Mouse (Mus musculus) liver, adult (tissue): ENCODE measurements around the gene Clic4.

ENCODE experiments used
- GATA4 ChIP-seq: IDR thresholded peaks from 2 replicates; pipeline ENCODE4 v1.6.1; 2014; ENCODE audit warnings: mild to moderate bottlenecking, low read length; ENCODE audit not compliant: insufficient replicate concordance

Clic4 gene

DNA sequence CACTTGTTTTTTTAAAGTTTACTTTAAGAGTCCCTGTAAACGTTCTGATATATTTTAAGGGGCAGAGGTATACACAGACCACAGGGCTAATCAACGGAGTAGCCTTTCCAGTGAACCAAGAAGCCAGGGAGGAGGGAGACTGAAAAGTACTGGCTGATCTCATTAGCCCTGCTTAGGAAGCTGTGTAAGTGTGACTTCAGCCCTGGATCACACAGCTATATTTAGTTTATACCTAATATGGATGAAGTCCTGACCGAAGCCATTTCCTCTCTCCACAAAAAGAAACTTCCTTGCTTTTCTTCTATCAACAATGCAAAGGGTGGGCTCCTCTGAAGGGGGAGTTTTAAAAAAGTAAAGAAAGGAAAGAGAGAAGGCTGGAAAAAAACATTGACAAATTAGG is 17.8 kb downstream of the Clic4 start:
- TF ChIP-seq GATA4 = no peak

DNA sequence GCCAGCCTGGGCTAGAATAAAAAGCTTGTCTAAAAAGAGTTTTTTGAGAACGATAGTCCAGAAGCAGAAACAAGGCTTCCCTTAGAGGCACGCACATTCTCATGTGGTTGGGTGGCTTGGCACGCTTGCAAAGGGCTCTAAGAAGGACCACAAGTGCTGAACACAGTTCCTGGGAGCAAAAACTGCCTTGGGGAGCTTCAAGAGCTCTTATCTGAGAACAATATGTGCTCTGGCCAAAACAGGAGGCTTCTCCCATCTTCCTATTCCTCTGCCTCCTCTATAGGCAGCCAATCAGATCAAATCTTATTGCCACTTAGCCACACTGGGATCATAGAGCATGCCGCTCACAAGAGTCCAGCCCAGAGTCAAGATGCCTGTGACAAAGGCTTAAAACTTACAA is 18.3 kb downstream of the Clic4 start:
- peak; percentile 52; the same call in 1 of the 2 replicates for TF ChIP-seq GATA4

DNA sequence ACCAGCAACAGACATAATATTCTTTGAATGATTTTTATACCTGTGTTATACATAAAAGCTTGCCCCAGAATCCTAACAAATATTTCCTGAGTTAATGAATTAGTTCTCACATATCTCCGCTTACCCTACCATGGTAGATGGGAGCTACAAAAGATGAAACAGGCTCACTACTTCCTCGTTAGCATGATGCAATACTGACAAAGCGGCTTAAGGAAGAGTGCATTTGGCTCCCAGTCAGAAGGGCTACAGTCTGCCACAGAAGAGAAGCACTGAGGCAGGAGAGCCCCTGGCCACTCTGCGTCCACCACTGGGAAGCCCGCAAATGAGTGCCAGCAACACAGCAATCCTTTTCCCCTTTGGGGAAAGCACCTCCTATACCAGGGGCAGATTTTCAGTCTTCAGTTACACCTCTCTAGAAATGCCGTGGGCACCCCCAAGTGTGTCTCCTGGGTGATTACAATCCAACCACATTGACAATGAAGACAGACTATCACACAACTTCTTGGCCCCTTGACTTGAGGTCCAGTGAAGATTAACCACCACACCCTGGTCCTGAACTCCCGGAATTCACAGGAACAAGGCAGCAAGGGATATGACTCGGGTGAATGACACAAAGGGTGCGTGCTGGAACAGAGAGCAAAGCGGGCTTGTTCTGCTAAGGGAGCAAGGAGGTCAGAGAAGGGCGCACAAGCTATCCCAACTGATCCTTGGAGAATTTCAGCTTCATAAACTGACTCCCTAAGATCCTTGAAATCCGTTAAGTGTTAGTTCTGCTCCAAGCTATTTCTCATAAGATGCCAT is 19.2 kb downstream of the Clic4 start:
- TF ChIP-seq GATA4 = no peak

DNA sequence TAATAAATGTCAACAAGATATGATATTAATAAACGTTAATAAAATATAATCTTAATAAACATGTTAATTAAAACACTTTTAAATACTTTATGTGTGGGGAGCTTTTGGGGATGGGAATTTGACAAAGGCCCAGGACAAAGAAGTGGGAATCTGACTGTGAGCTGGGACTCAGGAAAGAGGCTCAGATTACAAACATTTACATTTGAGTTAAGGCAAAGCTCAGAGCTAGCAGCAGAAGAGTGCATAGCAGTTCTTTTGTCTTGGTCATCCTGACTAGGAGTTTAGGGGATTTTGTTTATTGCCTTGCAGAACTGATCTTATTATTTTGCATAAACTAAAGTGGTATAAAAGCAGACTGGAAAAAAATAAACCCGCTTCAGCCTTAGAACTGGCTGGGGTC is 20.8 kb downstream of the Clic4 start:
- no peak for TF ChIP-seq GATA4

DNA sequence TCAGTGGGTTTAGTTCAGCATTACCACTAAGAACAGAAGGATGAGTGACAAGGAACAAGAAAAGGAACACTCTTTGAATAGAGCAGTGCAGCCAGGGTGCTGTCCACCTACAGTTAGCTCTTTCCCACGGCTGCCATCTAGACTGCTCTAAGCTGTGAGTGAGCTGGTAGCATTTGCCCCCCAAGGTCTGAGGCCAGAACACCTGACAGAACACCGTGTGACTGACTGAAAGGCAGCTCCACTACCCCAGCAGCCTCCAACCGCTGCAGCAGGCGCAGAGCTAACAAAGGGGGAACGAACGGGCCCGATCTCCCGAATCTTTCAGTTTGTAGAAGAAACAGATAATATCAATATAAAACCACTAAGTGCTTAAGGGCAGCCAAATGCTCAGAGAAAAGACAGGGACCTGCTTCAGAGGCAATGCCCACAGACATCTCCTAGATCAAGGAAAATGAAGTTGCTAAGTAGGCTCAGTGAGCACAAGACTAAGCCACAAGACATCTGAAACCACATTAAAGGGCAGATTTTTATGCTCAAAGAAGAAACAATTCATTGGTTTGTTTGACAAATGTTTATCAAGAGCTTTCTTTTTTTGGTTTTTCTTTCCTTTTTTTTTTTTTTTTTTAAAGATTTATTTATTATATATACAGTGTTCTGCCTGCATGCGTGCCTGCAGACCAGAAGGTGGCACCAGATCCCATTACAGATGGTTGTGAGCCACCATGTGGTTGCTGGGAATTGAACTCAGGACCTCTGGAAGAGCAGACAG is 24.2 kb downstream of the Clic4 start:
- TF ChIP-seq GATA4 = no peak

DNA sequence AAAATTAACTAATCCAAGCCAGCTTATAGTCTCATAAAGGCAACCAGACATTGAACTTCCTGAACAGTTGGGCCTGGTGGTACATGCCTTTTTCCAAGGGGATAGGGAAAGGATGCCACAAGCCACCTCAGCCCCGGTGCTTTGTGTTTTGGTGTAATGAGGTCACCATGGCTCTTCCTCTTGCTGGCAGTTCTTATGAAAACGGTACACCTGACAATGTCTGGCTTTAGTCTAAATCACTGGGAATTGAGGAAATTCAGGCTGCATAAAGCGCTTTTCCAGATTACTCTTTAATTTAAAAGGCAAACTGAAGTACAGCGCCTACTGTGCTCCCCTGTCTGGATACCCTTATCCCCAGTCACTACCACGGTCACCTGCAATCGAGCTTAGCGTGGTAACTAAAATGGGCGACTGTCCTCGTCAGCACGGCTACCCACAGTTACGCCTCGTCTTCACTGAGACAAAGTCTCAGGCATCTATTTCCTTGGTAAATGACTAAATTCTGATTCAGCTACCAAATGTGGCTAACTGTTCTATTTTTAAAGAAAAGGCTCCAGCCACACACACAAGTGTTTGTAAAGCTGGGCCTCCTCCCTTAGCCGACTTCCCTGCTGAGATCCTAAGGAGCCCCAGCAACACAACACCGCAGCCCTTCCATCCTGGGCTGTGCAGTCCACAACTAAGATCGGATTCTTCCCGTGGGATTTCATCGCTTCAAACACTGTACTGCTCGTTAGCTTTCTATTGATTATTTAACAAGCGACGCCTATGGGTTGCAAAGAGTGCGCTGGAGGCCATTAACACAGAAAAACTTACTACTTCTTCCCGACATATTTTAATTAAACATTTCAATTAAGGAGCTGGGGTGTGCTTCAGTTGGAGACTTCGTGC is 25.5 kb downstream of the Clic4 start:
- TF ChIP-seq GATA4 = no peak

DNA sequence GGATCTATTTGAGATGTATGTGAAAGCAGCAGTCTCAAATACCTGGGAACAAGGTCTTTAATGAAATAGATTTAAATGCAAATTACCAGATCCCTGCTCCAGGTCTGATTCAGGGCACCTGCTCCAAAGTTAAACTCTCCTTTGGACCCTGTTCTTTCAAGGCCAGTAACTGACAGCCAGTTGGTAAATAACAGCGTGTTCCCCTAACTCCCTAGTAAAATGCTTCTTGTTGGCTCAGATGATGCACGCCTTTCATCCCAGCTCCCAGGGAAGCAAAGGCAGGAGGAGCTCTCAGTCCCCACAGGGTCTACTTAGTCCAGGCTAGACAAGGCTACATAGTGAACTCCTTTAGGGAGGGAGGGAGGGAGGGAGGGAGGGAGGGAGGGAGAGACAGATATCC is 26.2 kb downstream of the Clic4 start:
- TF ChIP-seq GATA4 = no peak

DNA sequence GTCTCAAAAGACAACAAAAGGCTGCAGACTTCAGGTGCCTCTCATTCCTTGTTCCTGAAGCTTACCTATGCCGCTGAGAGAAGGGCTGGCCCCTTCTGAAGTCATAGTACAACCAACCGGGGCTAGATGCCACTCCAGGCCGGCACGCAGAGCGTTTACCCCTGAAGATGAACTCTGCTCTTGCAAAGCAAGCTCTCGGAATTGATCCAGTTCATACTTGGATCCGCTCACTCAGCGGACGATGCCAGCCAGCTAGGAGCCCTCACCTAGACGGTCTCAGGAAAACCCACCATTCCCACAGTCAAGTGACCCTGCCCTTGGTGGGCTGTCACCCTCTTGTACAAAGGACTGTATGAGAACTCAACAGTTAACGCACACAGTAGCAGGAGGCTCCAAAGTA is 26.8 kb downstream of the Clic4 start:
- no peak for TF ChIP-seq GATA4

DNA sequence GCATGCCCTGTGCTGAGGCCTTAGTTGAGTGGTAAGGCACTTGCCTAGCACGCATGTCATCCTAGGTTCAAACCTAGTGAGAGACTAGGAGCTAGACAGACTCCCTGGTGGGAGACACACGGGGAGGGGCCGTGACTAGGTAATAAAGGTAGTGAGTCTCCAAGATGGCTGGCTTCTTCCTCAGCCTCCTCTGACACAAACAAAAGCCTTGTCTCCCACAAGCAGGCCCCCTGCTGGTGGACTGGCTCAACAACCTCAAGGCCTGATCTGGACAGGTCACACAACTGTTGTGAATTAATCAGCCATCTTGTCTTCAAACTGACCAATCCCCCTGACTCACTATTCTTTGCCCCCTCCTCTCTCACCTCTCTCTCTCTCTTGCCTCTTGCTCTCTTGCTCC is 28.3 kb downstream of the Clic4 start:
- TF ChIP-seq GATA4 = no peak

DNA sequence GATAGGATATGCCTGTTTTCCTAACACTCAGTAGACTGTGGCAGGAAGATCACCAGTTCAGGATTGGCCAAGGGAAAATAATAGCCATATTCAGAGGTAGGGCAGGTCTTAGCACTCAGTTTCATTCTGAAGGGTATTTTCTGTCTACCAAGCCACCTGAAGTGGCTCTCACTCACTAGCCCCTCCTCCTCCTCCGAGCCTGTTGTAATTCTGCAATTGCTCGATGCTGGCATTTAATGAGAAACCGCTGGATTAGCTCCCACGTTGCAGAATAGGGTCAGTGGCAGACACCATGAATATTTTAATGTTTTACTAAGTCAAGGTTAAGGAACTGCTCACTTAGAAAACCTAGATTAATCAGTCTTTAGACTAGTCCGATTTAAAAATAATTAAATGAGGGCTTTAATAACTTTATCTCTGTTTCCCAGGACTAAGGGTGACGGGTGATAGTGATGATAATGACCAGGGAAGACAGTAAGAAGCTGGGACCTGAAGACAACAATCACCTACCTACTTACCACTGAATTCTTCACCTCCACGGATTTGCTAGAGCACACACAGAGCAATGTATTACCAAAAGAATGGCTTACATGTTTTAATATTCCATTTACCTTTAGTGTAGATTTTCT is 29.6 kb downstream of the Clic4 start:
- TF ChIP-seq GATA4 = no peak

DNA sequence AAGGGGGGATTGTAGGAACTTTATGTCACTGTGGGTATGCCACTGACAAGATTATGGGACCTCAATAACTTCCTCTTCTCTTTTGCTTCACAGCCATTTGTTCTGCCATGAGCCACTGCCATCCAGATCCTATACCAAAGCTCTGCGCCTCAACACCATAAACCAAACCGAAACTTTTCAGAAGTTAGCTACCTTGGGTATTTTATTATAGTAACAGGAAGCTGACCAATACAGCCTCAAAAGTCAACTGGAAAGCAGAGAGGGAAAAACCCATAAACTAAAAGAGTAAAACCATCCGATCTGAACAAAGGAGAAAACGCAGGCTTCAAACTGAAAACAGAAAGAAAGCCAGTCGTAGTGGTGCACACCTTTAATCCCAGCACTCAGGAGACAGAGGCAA is 30.2 kb downstream of the Clic4 start:
- no peak for TF ChIP-seq GATA4

DNA sequence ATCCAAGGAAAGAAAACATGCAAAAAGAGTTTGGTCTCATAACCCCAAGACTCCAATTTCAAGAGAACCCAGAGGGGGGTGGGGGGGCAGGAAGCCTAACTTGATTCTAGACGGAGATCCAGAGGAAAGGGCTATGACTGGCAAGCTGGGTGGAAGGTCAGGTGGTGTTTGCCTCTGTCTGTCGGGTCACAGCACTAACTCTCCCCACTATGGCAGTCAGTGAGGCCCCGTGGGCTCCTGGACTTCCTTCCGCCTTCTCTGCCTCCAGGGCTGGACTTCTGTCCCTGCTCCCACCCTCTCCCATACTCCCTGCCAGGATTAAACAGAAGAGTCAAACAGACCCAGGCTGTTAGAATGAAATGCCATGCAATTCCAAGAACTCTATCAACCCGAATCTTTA is 30.9 kb downstream of the Clic4 start:
- TF ChIP-seq GATA4 = peak; percentile 13; the same call in 1 of the 2 replicates

DNA sequence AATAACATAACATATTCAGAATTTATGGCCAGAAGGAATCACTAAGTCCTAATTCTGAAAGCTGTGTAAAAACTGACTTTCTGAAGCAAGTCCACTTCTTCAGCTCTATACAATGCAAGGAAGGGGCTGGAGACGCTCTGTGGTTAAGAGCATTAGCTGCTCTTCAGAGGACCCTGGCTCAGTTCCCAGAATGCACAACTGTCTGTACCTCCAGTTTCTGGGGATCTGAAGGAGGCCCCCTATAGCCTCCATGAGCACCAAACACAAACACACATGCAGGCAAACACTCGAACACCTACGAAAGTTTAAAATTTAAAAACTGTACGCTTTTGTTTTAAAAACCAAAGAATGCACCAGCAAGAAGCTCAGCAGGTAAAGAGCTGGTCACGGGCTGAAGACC is 31.5 kb downstream of the Clic4 start:
- no peak for TF ChIP-seq GATA4

DNA sequence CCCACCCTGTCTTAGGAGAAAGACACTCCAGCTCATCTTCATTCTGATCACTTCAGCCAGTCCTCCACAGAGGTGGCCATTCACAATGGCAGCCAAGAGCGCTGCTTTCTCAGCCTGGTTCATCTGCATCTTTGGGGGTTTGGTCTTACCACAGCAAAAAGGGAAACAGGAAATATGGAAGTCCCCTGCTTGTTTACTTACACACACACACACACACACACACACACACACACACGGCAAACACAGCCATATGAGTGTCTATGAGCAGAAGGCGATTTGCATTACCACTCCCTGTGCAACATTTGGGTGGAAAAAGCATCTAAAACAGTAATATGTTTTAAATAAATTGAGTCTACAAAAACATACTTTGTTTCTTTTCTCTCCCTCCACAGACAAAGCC is 32.3 kb downstream of the Clic4 start:
- no peak for TF ChIP-seq GATA4
